Mouse (Mus musculus) heart, adult 2 months (tissue): ENCODE measurements around the gene Klra5.

Experiments
- CTCF ChIP-seq: fragments of 200-600 bp; IDR thresholded peaks from 2 replicates; pipeline ENCODE4 v1.8.1; 2022; ENCODE audit warnings: antibody characterized with exemption, mild to moderate bottlenecking, moderate library complexity
- EP300 ChIP-seq: fragments of 200-500 bp; IDR thresholded peaks from 2 replicates; pipeline ENCODE4 v1.6.1; 2011; ENCODE audit warnings: low read depth, low read length, control low read depth; ENCODE audit not compliant: insufficient read depth
- POLR2A ChIP-seq: fragments of 200-500 bp; IDR thresholded peaks from 2 replicates; pipeline ENCODE4 v1.6.1; 2011; ENCODE audit warnings: mild to moderate bottlenecking, low read depth, low read length, control low read depth; ENCODE audit not compliant: insufficient read depth

GRCm38 (mm10) chr6:129882525-129882924 is 34.9 kb downstream of the Klra5 start:
- TF ChIP-seq CTCF (no peak), POLR2A (no peak), EP300 (no peak)
